Mouse (Mus musculus) layer of hippocampus, adult 6 months (tissue): ENCODE measurements around the gene Tmem138. TPM values are rescaled to one million over a fixed set of nuclear protein-coding genes. Genes with fewer than 3 reads are reported as not detected.

ENCODE experiments used
- long read RNA-seq, 2 experiments: library from polyadenylated mRNA; unstranded; transcript quantifications; one replicate each; pipeline ENCODE4 v2.0.0; 2019 to 2020
- polyA plus RNA-seq: library from polyadenylated mRNA; unstranded; fragments of <200 nt; fragmentation: Nextera tagmentation; gene quantifications from 2 replicates; pipeline ENCODE4 v1.2.3, GENCODE M21; 2021

Gene Tmem138
- polyA plus RNA-seq, result 14.6 and 16.6 TPM in 2 replicates
- long read RNA-seq, experiment 1, transcript Tmem138-201 (5 exons, 1,590 nt), result major isoform, 5 of 10 reads
- long read RNA-seq, experiment 1, partial matches to known transcripts, result 2 of 10 reads
- long read RNA-seq, experiment 1, other reads (novel, unspliced or antisense), result 0 of 10 reads
- long read RNA-seq, experiment 2, transcript Tmem138-201 (5 exons, 1,590 nt), result major isoform, 8 of 30 reads
- long read RNA-seq, experiment 2, partial matches to known transcripts, result 6 of 30 reads
- long read RNA-seq, experiment 2, other reads (novel, unspliced or antisense), result 8 of 30 reads

DNA sequence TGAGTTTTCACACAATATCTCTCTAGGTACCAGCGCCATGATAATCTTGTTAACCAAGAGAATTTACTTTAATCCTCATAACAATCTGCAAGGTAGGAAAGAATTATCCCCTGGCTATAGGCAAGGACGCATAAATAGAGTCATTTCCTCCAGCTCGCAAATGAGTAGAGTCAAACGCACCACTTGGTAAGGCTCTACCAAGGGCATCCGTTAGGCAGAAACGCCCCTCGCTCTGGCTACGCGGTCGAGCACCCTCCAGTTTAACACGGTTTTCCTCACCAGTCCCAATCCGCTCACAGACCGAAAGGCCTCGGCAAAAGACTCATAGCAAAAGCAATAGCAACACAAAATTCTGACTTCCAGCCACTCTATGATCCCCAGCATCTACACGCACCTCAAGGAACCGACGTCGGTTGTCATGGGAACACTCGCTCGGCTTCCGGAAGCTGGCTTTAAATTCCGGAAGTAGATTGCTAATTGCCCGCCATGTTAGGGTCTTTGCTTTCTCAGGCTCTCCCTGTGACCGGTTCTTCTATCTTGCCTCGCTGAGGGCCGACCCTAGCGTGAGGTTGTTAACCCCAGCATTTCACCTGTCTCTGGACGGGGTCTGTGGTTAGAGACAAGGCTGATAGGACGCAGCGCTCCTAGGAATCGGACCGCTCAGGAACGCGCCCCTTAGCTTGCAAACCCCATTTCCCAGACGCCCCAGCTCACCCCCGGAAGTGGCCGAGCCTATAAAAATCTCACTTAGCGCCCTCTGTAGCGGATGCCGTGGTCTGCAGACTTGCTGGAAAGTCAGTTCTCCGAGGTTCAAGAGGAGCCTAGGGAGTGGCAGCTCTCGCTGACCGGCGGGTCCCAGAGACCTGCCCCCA is at the start of gene Tmem138, which contains the start of gene Cyb561a3:
Gene Tmem138, minus strand, starts transcription at position 673 of the 872 bp plus-strand sequence.
Gene Cyb561a3, plus strand, starts transcription at position 483 of the 872 bp plus-strand sequence.

GRCm38 (mm10) chr19:10605293-10605900 is 28.2 kb upstream of the Tmem138 start, which contains the start of the genes Ddb1 and Tkfc:
TSS of gene Ddb1 (plus strand) at chr19:10605327.
TSS of gene Tkfc (minus strand) at chr19:10605654.

GRCm38 (mm10) chr19:10555624-10556510 is 21.3 kb downstream of the Tmem138 start, which contains the start of gene Tmem216:
TSS of gene Tmem216 (minus strand) at chr19:10556238.

GRCm38 (mm10) chr19:10525910-10526309 is 51.3 kb downstream of the Tmem138 start, which contains the start of gene Sdhaf2:
TSS of gene Sdhaf2 (minus strand) at chr19:10526142.

DNA sequence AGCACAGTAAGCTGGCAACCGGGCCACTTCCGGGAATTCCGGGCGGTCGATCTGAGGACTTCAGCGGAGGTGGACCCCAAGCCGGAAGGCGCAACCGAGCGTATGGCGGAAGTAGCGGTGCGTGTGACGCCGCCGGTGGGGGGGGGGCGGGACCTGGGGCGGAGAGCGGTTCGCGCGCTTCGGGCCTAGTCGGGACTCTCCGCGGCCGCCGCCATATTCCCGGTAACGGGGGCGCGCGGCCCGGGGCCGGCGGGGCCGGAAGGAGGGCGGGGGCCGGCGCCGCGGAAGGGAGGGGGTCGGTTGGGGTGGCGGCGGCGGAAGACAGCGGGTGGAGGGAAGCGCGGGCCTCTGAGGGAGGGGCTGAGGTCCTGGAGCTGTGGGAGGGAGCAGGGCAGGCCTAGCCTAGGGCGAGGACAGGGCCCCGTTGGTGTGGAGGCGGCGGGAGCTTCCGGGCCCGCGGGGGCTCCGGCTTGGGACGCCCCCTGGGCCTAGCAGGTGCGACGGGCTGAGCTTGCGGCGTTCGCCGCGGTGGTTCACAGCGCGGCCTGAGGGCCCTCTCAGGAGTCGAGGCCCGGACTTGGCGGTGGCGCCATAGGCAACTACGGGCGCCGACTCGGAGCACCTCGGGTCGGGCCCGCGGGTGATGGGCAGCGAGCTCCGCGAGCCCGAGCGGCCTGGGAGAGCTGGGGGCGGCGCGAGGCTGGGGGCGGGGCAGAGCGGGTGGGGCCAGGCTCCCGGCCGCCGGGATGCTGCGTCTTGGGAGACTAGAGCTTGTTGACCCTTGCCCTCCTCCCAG is 51.9 kb downstream of the Tmem138 start, which contains the start of gene Cpsf7:
Gene Cpsf7, plus strand, starts transcription at position 161 of the 796 bp plus-strand sequence.

Other genes starting within 250 kb of the Tmem138 start
- gene Syt7, start 188.3 kb downstream of the Tmem138 start, polyA plus RNA-seq, result 7.3 and 8.5 TPM in 2 replicates
- gene Lrrc10b, start 119.9 kb downstream of the Tmem138 start, polyA plus RNA-seq, result 5.6 and 6.1 TPM in 2 replicates
- 3.2 and 4.0 TPM in 2 replicates for gene Ppp1r32, start 94.4 kb downstream of the Tmem138 start, polyA plus RNA-seq
- gene Cpsf7, start 52.1 kb downstream of the Tmem138 start, polyA plus RNA-seq, result 8.6 and 8.8 TPM in 2 replicates
- 66.4 and 68.1 TPM in 2 replicates for gene Sdhaf2, start 51.2 kb downstream of the Tmem138 start, polyA plus RNA-seq
- gene Tmem216, start 21.1 kb downstream of the Tmem138 start, polyA plus RNA-seq, result 16.1 and 17.2 TPM in 2 replicates
- gene Cyb561a3, start 190 bp downstream of the Tmem138 start, polyA plus RNA-seq, result 26.1 and 26.4 TPM in 2 replicates
- gene Ddb1, start 28.0 kb upstream of the Tmem138 start, polyA plus RNA-seq, result 60.8 and 69.5 TPM in 2 replicates
- gene Tkfc, start 28.3 kb upstream of the Tmem138 start, polyA plus RNA-seq, result 2.3 and 2.7 TPM in 2 replicates
- 0.13 and 0.14 TPM in 2 replicates for gene Vwce, start 56.9 kb upstream of the Tmem138 start, polyA plus RNA-seq
- gene Pga5, start 100.7 kb upstream of the Tmem138 start, polyA plus RNA-seq, result not detected in 2 replicates
- gene Vps37c, start 111.4 kb upstream of the Tmem138 start, polyA plus RNA-seq, result 24.5 and 24.7 TPM in 2 replicates
- 0.13 TPM in 1 of 2 replicates, not detected in the other for gene Cd5, start 161.6 kb upstream of the Tmem138 start, polyA plus RNA-seq